Mouse (Mus musculus) cortical plate, adult 2 months (tissue): Measurements from ENCODE around the gene Odf2.

Experiments used
- CTCF ChIP-seq: fragments of 200-500 bp; IDR thresholded peaks from 2 replicates; pipeline ENCODE4 v1.5.1; 2011; ENCODE audit warnings: mild to moderate bottlenecking, control low read depth, low read length; ENCODE audit not compliant: insufficient read depth; ENCODE audit errors: extremely low read depth
- POLR2A ChIP-seq: fragments of 200-500 bp; IDR thresholded peaks from 2 replicates; pipeline ENCODE4 v1.6.1; 2011; ENCODE audit warnings: mild to moderate bottlenecking, low read length, control low read depth; ENCODE audit not compliant: insufficient read depth; ENCODE audit errors: extremely low read depth

DNA sequence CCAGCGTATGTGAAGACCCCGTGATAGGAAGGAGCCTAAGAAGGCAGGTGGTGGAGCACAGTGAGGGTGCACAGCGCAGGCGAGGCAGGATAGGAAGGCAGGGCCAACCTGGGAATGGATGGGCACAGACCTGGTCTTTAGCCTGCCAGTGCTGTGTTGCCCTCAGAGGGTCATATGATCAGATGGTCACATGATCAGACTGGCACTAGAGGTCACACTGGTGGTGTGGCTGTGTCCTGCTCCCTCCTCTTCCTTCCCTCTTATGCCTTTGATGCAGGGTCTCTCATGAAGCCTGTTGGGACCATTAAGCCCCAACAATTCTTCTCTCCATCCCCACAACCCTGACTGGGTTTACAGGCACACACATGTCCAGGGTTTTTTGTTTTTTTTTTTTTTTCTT, 15.2 kb upstream of the Odf2 start:
- TF ChIP-seq CTCF (no peak), POLR2A (no peak)
